Mouse (Mus musculus): ENCODE data around the gene Agbl4.

GRCm38 (mm10) chr4:111528961-111529360, 1131.5 kb downstream of the Agbl4 start:
- no peak for TF ChIP-seq CTCF (IDR thresholded peaks at IDR 0.05 in 2 of 3, conservative IDR thresholded peaks at IDR 0.05 in 1 of 3; ENCODE audit: control insufficient read depth in 1 of 3, insufficient read depth in 1 of 3, low read depth in 2 of 3, low read length in 3 of 3, poor library complexity in 1 of 3, severe bottlenecking in 1 of 3)
- TF ChIP-seq EP300 (IDR thresholded peaks at IDR 0.05; ENCODE audit: low read depth in 1 of 2, low read length in 2 of 2): no peak
- no peak for TF ChIP-seq SIN3A (IDR thresholded peaks at IDR 0.05; ENCODE audit: low read length)
- no peak for TF ChIP-seq ZKSCAN1 (IDR thresholded peaks at IDR 0.05; ENCODE audit: low read depth, low read length)
- TF ChIP-seq POLR2A (IDR thresholded peaks at IDR 0.05; ENCODE audit: control insufficient read depth in 1 of 2, insufficient read depth in 1 of 2, low read depth in 1 of 2, low read length in 2 of 2, poor library complexity in 1 of 2): no peak
